Mouse (Mus musculus) brain, embryonic 14.5 days (tissue): ENCODE data around the gene Tdrd7.

Experiments
- CTCF ChIP-seq: fragments of 200-500 bp; IDR thresholded peaks from 2 replicates; pipeline ENCODE4 v1.5.1; 2012; ENCODE audit warnings: inconsistent platforms, mild to moderate bottlenecking, moderate library complexity, borderline replicate concordance; ENCODE audit not compliant: insufficient read depth, insufficient read length; ENCODE audit errors: extremely low read depth
- POLR2A ChIP-seq: fragments of 200-500 bp; IDR thresholded peaks from 2 replicates; pipeline ENCODE4 v1.6.1; 2012; ENCODE audit warnings: mild to moderate bottlenecking, inconsistent platforms, borderline replicate concordance; ENCODE audit not compliant: poor library complexity, insufficient read depth, insufficient read length, severe bottlenecking; ENCODE audit errors: extremely low read depth

DNA sequence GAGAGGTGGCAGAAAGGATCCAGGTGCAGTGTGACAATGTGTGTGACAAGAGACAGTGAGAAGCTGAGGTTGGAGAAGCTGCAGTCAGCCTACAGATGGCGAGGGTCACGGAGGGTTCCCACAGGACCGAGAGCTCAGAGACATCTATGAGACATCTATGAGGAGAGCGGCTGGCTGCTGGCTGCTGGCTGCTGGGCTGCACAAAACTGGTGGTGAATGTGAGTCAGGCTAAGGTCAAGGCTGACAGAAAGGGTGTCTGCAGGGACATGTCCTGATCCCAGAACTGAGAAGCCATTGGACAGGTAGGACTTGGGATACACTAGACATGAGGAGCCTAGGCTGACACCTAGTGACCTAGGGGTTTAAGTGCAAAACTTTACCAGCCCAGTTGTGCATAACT lies 41.1 kb upstream of the Tdrd7 start:
- TF ChIP-seq CTCF: no peak
- no peak for TF ChIP-seq POLR2A
